Mouse (Mus musculus): ENCODE measurements around the gene Baiap2l1. TPM values are rescaled to one million over a fixed set of nuclear protein-coding genes. Genes with fewer than 3 reads are reported as not detected.
A peak's percentile ranks its signal among the peaks of the same experiment; 100 is the strongest.
"Not testable (repeated sequence)": the region's sequence is repeated elsewhere in the genome, so short reads cannot be mapped to it uniquely, and the experiment has no call there.

The Baiap2l1 gene
- total RNA-seq, 2 experiments from 2014 or later, result 1.6 to 2.2 TPM

GRCm38 (mm10) chr5:144356776-144357455 lies 996 bp downstream of the Baiap2l1 start:
- DNase-seq, result no peak
- intact Hi-C loops (cut with DNase I; ENCODE audit: low total_unique reads), result no loop called here

- DNase-seq, result no peak
- intact Hi-C loops (cut with DNase I; ENCODE audit: low total_unique reads), result no loop called here
Observed at GRCm38 (mm10) chr5:144352250-144353047, 5.5 kb downstream of the Baiap2l1 start.

GRCm38 (mm10) chr5:144351185-144351584 lies 6.7 kb downstream of the Baiap2l1 start:
- DNase-seq, result no peak
- intact Hi-C loops (cut with DNase I; ENCODE audit: low total_unique reads), result no loop called here

GRCm38 (mm10) chr5:144344592-144344991 lies 13.3 kb downstream of the Baiap2l1 start:
- DNase-seq, result no peak
- intact Hi-C loops (cut with DNase I; ENCODE audit: low total_unique reads), result no loop called here

- intact Hi-C loops (cut with DNase I; ENCODE audit: low total_unique reads), result no loop called here
- DNase-seq, result no peak
Observed at GRCm38 (mm10) chr5:144341085-144341484, 16.8 kb downstream of the Baiap2l1 start.

GRCm38 (mm10) chr5:144338787-144339186 lies 19.1 kb downstream of the Baiap2l1 start:
- DNase-seq, result no peak
- intact Hi-C loops (cut with DNase I; ENCODE audit: low total_unique reads), result no loop called here

- DNase-seq; intact Hi-C loops (cut with DNase I; ENCODE audit: low total_unique reads): not testable (repeated sequence)
Observed at GRCm38 (mm10) chr5:144335357-144335756, 22.6 kb downstream of the Baiap2l1 start.

- intact Hi-C loops (cut with DNase I; ENCODE audit: low total_unique reads), result no loop called here
- DNase-seq, result no peak
Observed at GRCm38 (mm10) chr5:144334010-144334409, 23.9 kb downstream of the Baiap2l1 start.

- intact Hi-C loops (cut with DNase I; ENCODE audit: low total_unique reads), result no loop called here
- DNase-seq, result no peak
Observed at GRCm38 (mm10) chr5:144322717-144323116, 35.2 kb downstream of the Baiap2l1 start.

- DNase-seq, result no peak
- intact Hi-C loops (cut with DNase I; ENCODE audit: low total_unique reads), result no loop called here
Observed at GRCm38 (mm10) chr5:144321681-144322080, 36.2 kb downstream of the Baiap2l1 start.

GRCm38 (mm10) chr5:144318286-144318685 lies 39.6 kb downstream of the Baiap2l1 start:
- intact Hi-C loops (cut with DNase I; ENCODE audit: low total_unique reads), result no loop called here
- no peak for DNase-seq

GRCm38 (mm10) chr5:144317426-144317825 lies 40.5 kb downstream of the Baiap2l1 start:
- intact Hi-C loops (cut with DNase I; ENCODE audit: low total_unique reads), result no loop called here
- DNase-seq, result no peak

- DNase-seq, result no peak
- intact Hi-C loops (cut with DNase I; ENCODE audit: low total_unique reads), result no loop called here
Observed at GRCm38 (mm10) chr5:144316442-144316841, 41.5 kb downstream of the Baiap2l1 start.

- DNase-seq, result peak; percentile 20
- intact Hi-C loops (cut with DNase I; ENCODE audit: low total_unique reads), result no loop called here
Observed at GRCm38 (mm10) chr5:144314731-144315494, 43.0 kb downstream of the Baiap2l1 start.

GRCm38 (mm10) chr5:144313335-144313734 lies 44.6 kb downstream of the Baiap2l1 start:
- intact Hi-C loops (cut with DNase I; ENCODE audit: low total_unique reads), result no loop called here
- no peak for DNase-seq

GRCm38 (mm10) chr5:144312183-144312582 lies 45.7 kb downstream of the Baiap2l1 start:
- intact Hi-C loops (cut with DNase I; ENCODE audit: low total_unique reads), result no loop called here
- no peak for DNase-seq

GRCm38 (mm10) chr5:144308929-144309328 lies 49.0 kb downstream of the Baiap2l1 start:
- intact Hi-C loops (cut with DNase I; ENCODE audit: low total_unique reads), result no loop called here
- DNase-seq, result no peak

- intact Hi-C loops (cut with DNase I; ENCODE audit: low total_unique reads), result no loop called here
- DNase-seq, result no peak
Observed at GRCm38 (mm10) chr5:144303071-144303470, 54.8 kb downstream of the Baiap2l1 start.

- intact Hi-C loops (cut with DNase I; ENCODE audit: low total_unique reads), result no loop called here
- DNase-seq, result no peak
Observed at GRCm38 (mm10) chr5:144296090-144296604, 61.8 kb downstream of the Baiap2l1 start.

- DNase-seq, result no peak
- intact Hi-C loops (cut with DNase I; ENCODE audit: low total_unique reads), result no loop called here
Observed at GRCm38 (mm10) chr5:144295357-144295756, 62.6 kb downstream of the Baiap2l1 start.

Data from gastrocnemius, postnatal 14 days (tissue).